Mouse (Mus musculus) heart, embryonic 12.5 days (tissue): ENCODE measurements at regions not wholly inside any gene's neighbourhood (a gene's known extent, or its start where the extent isn't known, plus 50 kb on each side); places are given as distances from the start of the nearest gene placed in this dataset.

Experiments used
- ATAC-seq: fragments of 200-750 bp; cut with Nextera tagmentation; 2 replicates; pipeline ENCODE4 v1.8.0; 2017; ENCODE audit warnings: moderate TSS enrichment, moderate library complexity; ENCODE audit not compliant: insufficient number of reproducible peaks, low FRiP score
- H3K27ac ChIP-seq: fragments of 300-500 bp; sonication (generic); 2 replicates; pipeline ENCODE4 v1.5.1; 2016; ENCODE audit warnings: mild to moderate bottlenecking, moderate library complexity; ENCODE audit not compliant: poor library complexity, severe bottlenecking
- H3K27me3 ChIP-seq: fragments of 300-500 bp; sonication (generic); replicated peaks from 2 replicates; pipeline ENCODE4 v1.6.1; 2016; ENCODE audit warnings: mild to moderate bottlenecking, moderate library complexity
- H3K36me3 ChIP-seq: fragments of 300-500 bp; sonication (generic); 2 replicates; pipeline ENCODE4 v1.6.1; 2016; ENCODE audit warnings: mild to moderate bottlenecking, moderate library complexity
- H3K4me1 ChIP-seq: fragments of 300-500 bp; sonication (generic); replicated peaks from 2 replicates; pipeline ENCODE4 v1.6.1; 2016; ENCODE audit warnings: mild to moderate bottlenecking
- H3K4me2 ChIP-seq: fragments of 300-500 bp; sonication (generic); 2 replicates; pipeline ENCODE4 v1.6.1; 2016; ENCODE audit warnings: mild to moderate bottlenecking, moderate library complexity
- H3K4me3 ChIP-seq: fragments of 300-500 bp; sonication (generic); 2 replicates; pipeline ENCODE4 v1.5.1; 2016; ENCODE audit warnings: mild to moderate bottlenecking
- H3K9ac ChIP-seq: fragments of 300-500 bp; sonication (generic); 2 replicates; pipeline ENCODE4 v1.6.1; 2016; ENCODE audit warnings: mild to moderate bottlenecking, moderate library complexity
- H3K9me3 ChIP-seq: fragments of 300-500 bp; sonication (generic); replicated peaks from 2 replicates; pipeline ENCODE4 v1.6.1; 2016; ENCODE audit warnings: mild to moderate bottlenecking, moderate library complexity
- WGBS: fragments of 180-500 bp; shearing (Covaris S2); methylation state at CpG from one replicate; pipeline ENCODE4 v1.1.7; 2016; 5-methylcytosine and 5-hydroxymethylcytosine counted together

- Histone ChIP-seq H3K27ac (no peak overlapping the region; the same call in 1 of the 2 replicates), H3K4me3 (no peak overlapping the region), H3K4me2 (no peak overlapping the region), H3K9ac (no peak overlapping the region), H3K9me3 (peaks cover 40% of the 10 kb centered on the region), H3K27me3 (no peaks in the 10 kb centered on the region), H3K4me1 (no peaks in the 10 kb centered on the region), H3K36me3 (no peaks in the 10 kb centered on the region)
- no peak for ATAC-seq
- whole genome bisulfite sequencing, result 67% methylated on average over 10 of the region's 10 CpGs
Observed at GRCm38 (mm10) chr1:45090841-45091535, 220.3 kb upstream of the Col3a1 start.

GRCm38 (mm10) chr1:45100966-45101365 is 210.4 kb upstream of the Col3a1 start:
- H3K27me3 ChIP-seq, result no peaks in the 10 kb centered on the region
- no peak for ATAC-seq
- H3K9ac ChIP-seq, result no peak overlapping the region
- no peak overlapping the region for H3K4me3 ChIP-seq
- H3K27ac ChIP-seq, result no peak overlapping the region
- no peaks in the 10 kb centered on the region for H3K4me1 ChIP-seq
- H3K36me3 ChIP-seq, result no peaks in the 10 kb centered on the region
- peaks cover 10% of the 10 kb centered on the region; the same call in 1 of the 2 replicates for H3K9me3 ChIP-seq
- H3K4me2 ChIP-seq, result no peak overlapping the region

- H3K4me2 ChIP-seq, result no peak overlapping the region
- no peaks in the 10 kb centered on the region for H3K4me1 ChIP-seq
- WGBS, result 35% methylated on average over 1 of the region's 1 CpGs
- no peaks in the 10 kb centered on the region for H3K9me3 ChIP-seq
- no peak overlapping the region for H3K27ac ChIP-seq
- ATAC-seq, result no peak
- H3K4me3 ChIP-seq, result no peak overlapping the region
- no peak overlapping the region for H3K9ac ChIP-seq
- no peaks in the 10 kb centered on the region for H3K27me3 ChIP-seq
- no peaks in the 10 kb centered on the region for H3K36me3 ChIP-seq
Observed at GRCm38 (mm10) chr1:45116409-45117144, 194.8 kb upstream of the Col3a1 start.

GRCm38 (mm10) chr1:45135152-45135714 is 176.1 kb upstream of the Col3a1 start:
- WGBS, result 59% methylated on average over 6 of the region's 7 CpGs

GRCm38 (mm10) chr1:45147019-45147418 is 164.3 kb upstream of the Col3a1 start:
- H3K27ac ChIP-seq, result no peak overlapping the region
- ATAC-seq, result no peak
- H3K4me3 ChIP-seq, result no peak overlapping the region
- H3K4me2 ChIP-seq, result no peak overlapping the region
- H3K9ac ChIP-seq, result no peak overlapping the region
- no peaks in the 10 kb centered on the region for H3K36me3 ChIP-seq
- no peaks in the 10 kb centered on the region for H3K27me3 ChIP-seq
- no peaks in the 10 kb centered on the region for H3K9me3 ChIP-seq
- 50% methylated on average over 2 of the region's 2 CpGs for WGBS
- no peaks in the 10 kb centered on the region for H3K4me1 ChIP-seq

More at GRCm38 (mm10) chr1:45135152-45135714, 176.1 kb upstream of the Col3a1 start:
- no peak overlapping the region for H3K4me2 ChIP-seq
- H3K4me3 ChIP-seq, result no peak overlapping the region
- ATAC-seq, result no peak
- H3K9me3 ChIP-seq, result no peaks in the 10 kb centered on the region
- no peaks in the 10 kb centered on the region for H3K27me3 ChIP-seq
- no peaks in the 10 kb centered on the region for H3K4me1 ChIP-seq
- H3K9ac ChIP-seq, result no peak overlapping the region
- H3K27ac ChIP-seq, result no peak overlapping the region
- H3K36me3 ChIP-seq, result no peaks in the 10 kb centered on the region

- H3K4me2 ChIP-seq, result no peak overlapping the region
- H3K36me3 ChIP-seq, result no peaks in the 10 kb centered on the region
- H3K9me3 ChIP-seq, result 0 out of 2 replicates have a peak, but pooled peaks cover 1% of the 10 kb centered on the region
- ATAC-seq, result no peak
- WGBS, result 83% methylated on average over 1 of the region's 1 CpGs
- no peak overlapping the region for H3K9ac ChIP-seq
- H3K4me1 ChIP-seq, result no peaks in the 10 kb centered on the region
- no peaks in the 10 kb centered on the region for H3K27me3 ChIP-seq
- no peak overlapping the region for H3K27ac ChIP-seq
- no peak overlapping the region for H3K4me3 ChIP-seq
Observed at GRCm38 (mm10) chr1:45181632-45182031, 129.7 kb upstream of the Col3a1 start.

- ATAC-seq, result no peak
- 0 out of 2 replicates have a peak, but pooled peaks cover 4% of the 10 kb centered on the region for H3K9me3 ChIP-seq
- H3K4me2 ChIP-seq, result no peak overlapping the region
- no peak overlapping the region for H3K27ac ChIP-seq
- H3K4me3 ChIP-seq, result no peak overlapping the region
- no peaks in the 10 kb centered on the region for H3K4me1 ChIP-seq
- H3K27me3 ChIP-seq, result no peaks in the 10 kb centered on the region
- no peak overlapping the region for H3K9ac ChIP-seq
- H3K36me3 ChIP-seq, result no peaks in the 10 kb centered on the region
Observed at GRCm38 (mm10) chr1:45185341-45185740, 126.0 kb upstream of the Col3a1 start.

GRCm38 (mm10) chr1:45207926-45208325 is 103.4 kb upstream of the Col3a1 start:
- 57% methylated on average over 2 of the region's 2 CpGs for whole genome bisulfite sequencing
- no peaks in the 10 kb centered on the region for H3K9me3 ChIP-seq
- H3K4me1 ChIP-seq, result no peaks in the 10 kb centered on the region
- ATAC-seq, result no peak
- no peak overlapping the region for H3K9ac ChIP-seq
- H3K4me2 ChIP-seq, result no peak overlapping the region
- H3K27me3 ChIP-seq, result no peaks in the 10 kb centered on the region
- no peak overlapping the region for H3K27ac ChIP-seq
- H3K36me3 ChIP-seq, result no peaks in the 10 kb centered on the region
- H3K4me3 ChIP-seq, result no peak overlapping the region

- H3K27me3 ChIP-seq, result no peaks in the 10 kb centered on the region
- no peaks in the 10 kb centered on the region for H3K9me3 ChIP-seq
- no peak overlapping the region for H3K27ac ChIP-seq
- no peak overlapping the region for H3K4me2 ChIP-seq
- H3K4me1 ChIP-seq, result no peaks in the 10 kb centered on the region
- ATAC-seq, result no peak
- no peak overlapping the region for H3K4me3 ChIP-seq
- no peak overlapping the region for H3K9ac ChIP-seq
- no peaks in the 10 kb centered on the region for H3K36me3 ChIP-seq
- 57% methylated on average over 1 of the region's 1 CpGs for WGBS
Observed at GRCm38 (mm10) chr1:45216272-45216671, 95.1 kb upstream of the Col3a1 start.
